Mouse (Mus musculus) heart, postnatal 0 days (tissue): ENCODE results near the gene Olfr1377. TPM values are rescaled to one million over a fixed set of nuclear protein-coding genes. Genes with fewer than 3 reads are reported as not detected.
A peak's percentile ranks its signal among the peaks of the same experiment; 100 is the strongest.

ENCODE experiments used
- ATAC-seq: fragments of 200-750 bp; cut with Nextera tagmentation; 2 replicates; pipeline ENCODE4 v1.8.0; 2017; ENCODE audit warnings: low read depth, moderate number of reproducible peaks, moderate library complexity; ENCODE audit not compliant: insufficient read depth
- DNase-seq: peaks from one replicate; pipeline ENCODE4 v3.0.0-alpha.2; 2016; ENCODE audit warnings: low spot score
- H3K27ac ChIP-seq: fragments of 300-500 bp; sonication (generic); 2 replicates; pipeline ENCODE4 v1.5.1; 2014; ENCODE audit warnings: low read depth, mild to moderate bottlenecking
- H3K27me3 ChIP-seq: fragments of 300-500 bp; sonication (generic); 2 replicates; pipeline ENCODE4 v1.6.1; 2014; ENCODE audit warnings: low read length, mixed read lengths; ENCODE audit not compliant: control insufficient read depth, insufficient read depth
- H3K36me3 ChIP-seq: fragments of 300-500 bp; sonication (generic); replicated peaks from 2 replicates; pipeline ENCODE4 v1.6.1; 2014; ENCODE audit warnings: low read length, mixed read lengths; ENCODE audit not compliant: control insufficient read depth, insufficient read depth
- H3K4me1 ChIP-seq: fragments of 300-500 bp; sonication (generic); 2 replicates; pipeline ENCODE4 v1.6.1; 2014; ENCODE audit warnings: antibody characterized with exemption; ENCODE audit not compliant: control insufficient read depth, insufficient read depth
- H3K4me2 ChIP-seq: fragments of 300-500 bp; sonication (generic); 2 replicates; pipeline ENCODE4 v1.6.1; 2014; ENCODE audit warnings: low read depth, mild to moderate bottlenecking, low read length, moderate library complexity
- H3K4me3 ChIP-seq: fragments of 300-500 bp; sonication (generic); 2 replicates; pipeline ENCODE4 v1.5.1; 2014; ENCODE audit warnings: low read depth, low read length
- H3K9ac ChIP-seq: fragments of 300-500 bp; sonication (generic); replicated peaks from 2 replicates; pipeline ENCODE4 v1.6.1; 2014; ENCODE audit warnings: low read depth, low read length, mixed read lengths
- H3K9me3 ChIP-seq: fragments of 300-500 bp; sonication (generic); replicated peaks from 2 replicates; pipeline ENCODE4 v1.6.1; 2016; ENCODE audit warnings: low read length; ENCODE audit not compliant: control insufficient read depth
- CTCF ChIP-seq: IDR thresholded peaks from 2 replicates; pipeline ENCODE4 v1.5.1; 2016; ENCODE audit warnings: antibody characterized with exemption, control low read depth, low read depth
- EP300 ChIP-seq: IDR thresholded peaks from 2 replicates; pipeline ENCODE4 v1.6.1; 2016; ENCODE audit warnings: antibody characterized with exemption, low read depth
- WGBS: fragments of 180-500 bp; shearing (Covaris S2); extraction: QIAGEN DNeasy Blood & Tissue Kit; methylation state at CpG from one replicate; pipeline ENCODE4 v1.1.7; 2014; 5-methylcytosine and 5-hydroxymethylcytosine counted together
- polyA plus RNA-seq: library from polyadenylated mRNA; unstranded; fragments of >200 nt; fragmentation: Nextera tagmentation; extraction: Ambion mirVana; gene quantifications from 2 replicates; pipeline ENCODE4 v1.2.1, GENCODE M21; 2015
- total RNA-seq: library from RNA; depleted of rRNA; stranded (reverse); fragments of >200 nt; gene quantifications from 2 replicates; pipeline ENCODE4 v1.2.3, GENCODE M21; 2014; ENCODE audit warnings: low replicate concordance; rRNA removed

Olfr1377 gene
- not detected in 2 replicates for total RNA-seq
- polyA plus RNA-seq: not detected in 2 replicates

GRCm38 (mm10) chr11:50981667-50982066 lies at the start of gene Olfr1377:
Olfr1377 (plus strand) TSS chr11:50981967.
- WGBS: 77% methylated on average over 5 of the region's 5 CpGs
- Histone ChIP-seq H3K27me3 (peaks cover 16% of the 10 kb centered on the region; the same call in 1 of the 2 replicates), H3K4me1 (no peaks in the 10 kb centered on the region), H3K4me3 (no peak within 1 kb of the TSS), H3K9me3 (no peaks in the 10 kb centered on the region), H3K9ac (no peak within 1 kb of the TSS), H3K36me3 (no peaks in the 10 kb centered on the region), H3K4me2 (no peak within 1 kb of the TSS), H3K27ac (no peak within 1 kb of the TSS)
- DNase-seq (no peak), ATAC-seq (no peak)
- no peak for TF ChIP-seq EP300
- no peak for TF ChIP-seq CTCF

- TF ChIP-seq EP300 (no peak), CTCF (no peak)
- Histone ChIP-seq H3K36me3 (no peaks in the 10 kb centered on the region), H3K9me3 (no peaks in the 10 kb centered on the region), H3K9ac (no peak overlapping the region), H3K27me3 (no peaks in the 10 kb centered on the region), H3K4me1 (0 out of 2 replicates have a peak, but pooled peaks cover 9% of the 10 kb centered on the region), H3K4me3 (no peak overlapping the region), H3K27ac (no peak overlapping the region), H3K4me2 (peak overlapping the region; percentile 94; the same call in 1 of the 2 replicates)
- ATAC-seq: no peak
- 66% methylated on average over 1 of the region's 1 CpGs for WGBS
- DNase-seq: no peak
These were observed 49.7 kb upstream of the Olfr1377 start for GRCm38 (mm10) chr11:50932040-50932439.

- Histone ChIP-seq H3K9ac (no peak overlapping the region), H3K27me3 (peaks cover 15% of the 10 kb centered on the region; the same call in 1 of the 2 replicates), H3K36me3 (no peaks in the 10 kb centered on the region), H3K4me3 (no peak overlapping the region), H3K4me1 (no peaks in the 10 kb centered on the region), H3K9me3 (no peaks in the 10 kb centered on the region), H3K27ac (no peak overlapping the region), H3K4me2 (no peak overlapping the region)
- ATAC-seq (no peak), DNase-seq (no peak)
- WGBS: 63% methylated on average over 8 of the region's 8 CpGs
- TF ChIP-seq EP300 (no peak), CTCF (no peak)
These were observed 43.3 kb upstream of the Olfr1377 start for GRCm38 (mm10) chr11:50938435-50938834.

GRCm38 (mm10) chr11:50939621-50940366 lies 42.0 kb upstream of the Olfr1377 start:
- Histone ChIP-seq H3K9me3 (no peaks in the 10 kb centered on the region), H3K4me3 (no peak overlapping the region), H3K4me2 (no peak overlapping the region), H3K9ac (no peak overlapping the region), H3K27ac (no peak overlapping the region), H3K36me3 (no peaks in the 10 kb centered on the region), H3K4me1 (no peaks in the 10 kb centered on the region), H3K27me3 (peaks cover 22% of the 10 kb centered on the region)
- DNase-seq (peak; percentile 80), ATAC-seq (no peak)
- TF ChIP-seq CTCF: peak; percentile 90
- TF ChIP-seq EP300: no peak
- WGBS: 31% methylated on average over 14 of the region's 14 CpGs

- no peaks in the 10 kb centered on the region for H3K9me3 ChIP-seq
- TF ChIP-seq CTCF (no peak), EP300 (no peak)
- no peaks in the 10 kb centered on the region for H3K4me1 ChIP-seq
- no peak overlapping the region for H3K9ac ChIP-seq
- H3K4me2 ChIP-seq: no peak overlapping the region
- no peak overlapping the region for H3K4me3 ChIP-seq
- no peaks in the 10 kb centered on the region for H3K36me3 ChIP-seq
- 65% methylated on average over 12 of the region's 12 CpGs for WGBS
- DNase-seq: no peak
- H3K27me3 ChIP-seq: peaks cover 25% of the 10 kb centered on the region
- ATAC-seq: no peak
- no peak overlapping the region for H3K27ac ChIP-seq
These were observed 39.4 kb upstream of the Olfr1377 start for GRCm38 (mm10) chr11:50942386-50942785.
